Mouse (Mus musculus) E14TG2a.4 (cell line): ENCODE measurements around the gene Magi1.

ENCODE experiments used
- H3K27me3 ChIP-seq: 2 replicates; pipeline ENCODE4 v1.6.1; 2014; ENCODE audit warnings: low read length, control low read depth; ENCODE audit not compliant: insufficient read depth
- H3K36me3 ChIP-seq: 2 replicates; pipeline ENCODE4 v1.6.1; 2014; ENCODE audit warnings: low read length, control low read depth; ENCODE audit not compliant: insufficient read depth
- H3K4me1 ChIP-seq: replicated peaks from 2 replicates; pipeline ENCODE4 v1.6.1; 2014; ENCODE audit warnings: low read depth, low read length, control low read depth
- H3K4me3 ChIP-seq: replicated peaks from 2 replicates; pipeline ENCODE4 v1.5.1; 2014; ENCODE audit warnings: mild to moderate bottlenecking, low read length
- H3K9me3 ChIP-seq: 2 replicates; pipeline ENCODE4 v1.6.1; 2014; ENCODE audit warnings: low read length, control low read depth
- CTCF ChIP-seq: conservative IDR thresholded peaks from 2 replicates; pipeline ENCODE4 v1.5.1; 2014; ENCODE audit warnings: low read length
- NANOG ChIP-seq: IDR thresholded peaks from 2 replicates; pipeline ENCODE4 v1.6.1; 2014; ENCODE audit warnings: borderline replicate concordance, low read length, mixed read lengths
- POU5F1 ChIP-seq: IDR thresholded peaks from 2 replicates; pipeline ENCODE4 v1.6.1; 2014; ENCODE audit warnings: low read length, borderline replicate concordance

Gene Magi1

GRCm38 (mm10) chr6:93800465-93800864 lies 483.3 kb downstream of the Magi1 start:
- no peak overlapping the region for H3K4me3 ChIP-seq
- H3K27me3 ChIP-seq = no peaks in the 10 kb centered on the region
- H3K4me1 ChIP-seq = no peaks in the 10 kb centered on the region
- H3K36me3 ChIP-seq = no peaks in the 10 kb centered on the region
- no peak for TF ChIP-seq POU5F1
- no peak for TF ChIP-seq NANOG
- no peak for TF ChIP-seq CTCF
- H3K9me3 ChIP-seq = peaks cover 14% of the 10 kb centered on the region

- no peak for TF ChIP-seq NANOG
- TF ChIP-seq POU5F1 = no peak
- TF ChIP-seq CTCF = no peak
These were observed 491.2 kb downstream of the Magi1 start for GRCm38 (mm10) chr6:93792309-93793215.

GRCm38 (mm10) chr6:93789721-93790120 lies 494.0 kb downstream of the Magi1 start:
- H3K27me3 ChIP-seq = no peaks in the 10 kb centered on the region
- peaks cover 42% of the 10 kb centered on the region for H3K36me3 ChIP-seq
- H3K4me1 ChIP-seq = no peaks in the 10 kb centered on the region
- H3K4me3 ChIP-seq = no peak overlapping the region
- peaks cover 83% of the 10 kb centered on the region for H3K9me3 ChIP-seq
- no peak for TF ChIP-seq POU5F1
- TF ChIP-seq NANOG = no peak
- TF ChIP-seq CTCF = no peak

More at GRCm38 (mm10) chr6:93792309-93793215, 491.2 kb downstream of the Magi1 start:
- Histone ChIP-seq H3K9me3 (peaks cover 71% of the 10 kb centered on the region), H3K27me3 (no peaks in the 10 kb centered on the region), H3K4me3 (no peak overlapping the region), H3K4me1 (no peaks in the 10 kb centered on the region), H3K36me3 (peaks cover 34% of the 10 kb centered on the region)

- no peaks in the 10 kb centered on the region for H3K4me1 ChIP-seq
- no peak overlapping the region for H3K4me3 ChIP-seq
- TF ChIP-seq NANOG (no peak), POU5F1 (no peak), CTCF (no peak)
- H3K9me3 ChIP-seq = peaks cover 60% of the 10 kb centered on the region
- no peaks in the 10 kb centered on the region for H3K27me3 ChIP-seq
- H3K36me3 ChIP-seq = peaks cover 33% of the 10 kb centered on the region
These were observed 496.7 kb downstream of the Magi1 start for GRCm38 (mm10) chr6:93787042-93787441.

- Histone ChIP-seq H3K4me1 (no peaks in the 10 kb centered on the region), H3K9me3 (peaks cover 54% of the 10 kb centered on the region), H3K4me3 (no peak overlapping the region), H3K36me3 (peaks cover 29% of the 10 kb centered on the region), H3K27me3 (no peaks in the 10 kb centered on the region)
- TF ChIP-seq NANOG = no peak
- no peak for TF ChIP-seq CTCF
- no peak for TF ChIP-seq POU5F1
These were observed 497.5 kb downstream of the Magi1 start for GRCm38 (mm10) chr6:93786220-93786619.

- H3K4me1 ChIP-seq = no peaks in the 10 kb centered on the region
- H3K36me3 ChIP-seq = no peaks in the 10 kb centered on the region
- H3K27me3 ChIP-seq = no peaks in the 10 kb centered on the region
- TF ChIP-seq CTCF (no peak), POU5F1 (no peak), NANOG (no peak)
- peaks cover 7% of the 10 kb centered on the region for H3K9me3 ChIP-seq
- H3K4me3 ChIP-seq = no peak overlapping the region
These were observed 512.6 kb downstream of the Magi1 start for GRCm38 (mm10) chr6:93771081-93771480.

GRCm38 (mm10) chr6:93770283-93771025 lies 513.3 kb downstream of the Magi1 start:
- Histone ChIP-seq H3K36me3 (no peaks in the 10 kb centered on the region), H3K27me3 (no peaks in the 10 kb centered on the region), H3K9me3 (peaks cover 7% of the 10 kb centered on the region), H3K4me3 (no peak overlapping the region), H3K4me1 (no peaks in the 10 kb centered on the region)
- TF ChIP-seq CTCF (no peak), POU5F1 (no peak), NANOG (no peak)

GRCm38 (mm10) chr6:93758114-93758513 lies 525.6 kb downstream of the Magi1 start:
- Histone ChIP-seq H3K36me3 (peaks cover 7% of the 10 kb centered on the region), H3K27me3 (no peaks in the 10 kb centered on the region), H3K4me1 (peaks cover 8% of the 10 kb centered on the region), H3K9me3 (0 out of 2 replicates have a peak, but pooled peaks cover 3% of the 10 kb centered on the region), H3K4me3 (no peak overlapping the region)
- no peak for TF ChIP-seq POU5F1
- TF ChIP-seq NANOG = no peak
- TF ChIP-seq CTCF = no peak
